Mouse (Mus musculus): Measurements from ENCODE around the gene Myo10. TPM values are rescaled to one million over a fixed set of nuclear protein-coding genes. Genes with fewer than 3 reads are reported as not detected.

Myo10 gene
- polyA plus RNA-seq, 1 experiment from 2014 or later, result 5.9 TPM

GRCm38 (mm10) chr15:25582055-25582454 lies 40.3 kb upstream of the Myo10 start:
- H3K27ac ChIP-seq (ENCODE audit: low read depth), result no peak overlapping the region
- H3K27me3 ChIP-seq (ENCODE audit: insufficient read depth, low read length), result no peaks in the 10 kb centered on the region
- H3K4me1 ChIP-seq (ENCODE audit: insufficient read depth), result no peaks in the 10 kb centered on the region; the same call in none of the 2 replicates
- ATAC-seq, result no peak
- H3K4me2 ChIP-seq (ENCODE audit: low read depth, low read length), result no peak overlapping the region
- no peaks in the 10 kb centered on the region for H3K9me3 ChIP-seq (ENCODE audit: low read length)
- no peak overlapping the region for H3K9ac ChIP-seq (replicated peaks)
- H3K4me3 ChIP-seq (ENCODE audit: low read depth, low read length), result no peak overlapping the region
- no peak for DNase-seq
- H3K36me3 ChIP-seq (replicated peaks; ENCODE audit: insufficient read depth, low read length), result no peaks in the 10 kb centered on the region
- no peak for TF ChIP-seq EP300 (IDR thresholded peaks at IDR 0.05; ENCODE audit: low read depth)
- TF ChIP-seq CTCF (IDR thresholded peaks at IDR 0.05; ENCODE audit: low read depth), result no peak
- 59% methylated on average over 6 of the region's 6 CpGs for WGBS (ENCODE audit: insufficient replicate concordance)

- H3K4me1 ChIP-seq (ENCODE audit: insufficient read depth), result no peaks in the 10 kb centered on the region; the same call in none of the 2 replicates
- ATAC-seq (peak; percentile 64), DNase-seq (no peak)
- H3K27ac ChIP-seq (ENCODE audit: low read depth), result no peak overlapping the region
- TF ChIP-seq CTCF (IDR thresholded peaks at IDR 0.05; ENCODE audit: low read depth) (no peak), EP300 (IDR thresholded peaks at IDR 0.05; ENCODE audit: low read depth) (no peak)
- H3K9ac ChIP-seq (replicated peaks), result no peak overlapping the region
- no peak overlapping the region for H3K4me3 ChIP-seq (ENCODE audit: low read depth, low read length)
- no peak overlapping the region for H3K4me2 ChIP-seq (ENCODE audit: low read depth, low read length)
- H3K9me3 ChIP-seq (ENCODE audit: low read length), result no peaks in the 10 kb centered on the region
- H3K27me3 ChIP-seq (ENCODE audit: insufficient read depth, low read length), result no peaks in the 10 kb centered on the region
- no peaks in the 10 kb centered on the region for H3K36me3 ChIP-seq (replicated peaks; ENCODE audit: insufficient read depth, low read length)
- 87% methylated on average over 8 of the region's 8 CpGs for WGBS (ENCODE audit: insufficient replicate concordance)
Observed at GRCm38 (mm10) chr15:25583361-25583760, 39.0 kb upstream of the Myo10 start.

- no peak for ATAC-seq
- Histone ChIP-seq H3K4me3 (ENCODE audit: low read depth, low read length) (no peak overlapping the region), H3K9ac (replicated peaks) (no peak overlapping the region), H3K9me3 (ENCODE audit: low read length) (no peaks in the 10 kb centered on the region), H3K4me2 (ENCODE audit: low read depth, low read length) (no peak overlapping the region), H3K36me3 (replicated peaks; ENCODE audit: insufficient read depth, low read length) (no peaks in the 10 kb centered on the region), H3K27me3 (ENCODE audit: insufficient read depth, low read length) (no peaks in the 10 kb centered on the region), H3K4me1 (ENCODE audit: insufficient read depth) (peaks cover 4% of the 10 kb centered on the region; the same call in 1 of the 2 replicates), H3K27ac (ENCODE audit: low read depth) (no peak overlapping the region)
- WGBS (ENCODE audit: insufficient replicate concordance), result 67% methylated on average over 3 of the region's 3 CpGs
- no peak for DNase-seq
- TF ChIP-seq CTCF (IDR thresholded peaks at IDR 0.05; ENCODE audit: low read depth), result no peak
- no peak for TF ChIP-seq EP300 (IDR thresholded peaks at IDR 0.05; ENCODE audit: low read depth)
Observed at GRCm38 (mm10) chr15:25586828-25587227, 35.5 kb upstream of the Myo10 start.

- Histone ChIP-seq H3K27ac (ENCODE audit: low read depth) (no peak overlapping the region), H3K36me3 (replicated peaks; ENCODE audit: insufficient read depth, low read length) (no peaks in the 10 kb centered on the region), H3K4me3 (ENCODE audit: low read depth, low read length) (no peak overlapping the region), H3K4me2 (ENCODE audit: low read depth, low read length) (no peak overlapping the region), H3K27me3 (ENCODE audit: insufficient read depth, low read length) (no peaks in the 10 kb centered on the region), H3K9ac (replicated peaks) (no peak overlapping the region), H3K9me3 (ENCODE audit: low read length) (no peaks in the 10 kb centered on the region), H3K4me1 (ENCODE audit: insufficient read depth) (peaks cover 4% of the 10 kb centered on the region; the same call in 1 of the 2 replicates)
- WGBS (ENCODE audit: insufficient replicate concordance), result 80% methylated on average over 8 of the region's 8 CpGs
- no peak for ATAC-seq
- no peak for DNase-seq
- no peak for TF ChIP-seq CTCF (IDR thresholded peaks at IDR 0.05; ENCODE audit: low read depth)
- no peak for TF ChIP-seq EP300 (IDR thresholded peaks at IDR 0.05; ENCODE audit: low read depth)
Observed at GRCm38 (mm10) chr15:25587943-25588342, 34.4 kb upstream of the Myo10 start.

- 57% methylated on average over 11 of the region's 11 CpGs for WGBS (ENCODE audit: insufficient replicate concordance)
- ATAC-seq (peak; percentile 98), DNase-seq (peak; percentile 43)
- Histone ChIP-seq H3K27me3 (ENCODE audit: insufficient read depth, low read length) (no peaks in the 10 kb centered on the region), H3K27ac (ENCODE audit: low read depth) (peak overlapping the region; percentile 76), H3K4me3 (ENCODE audit: low read depth, low read length) (no peak overlapping the region), H3K9ac (replicated peaks) (no peak overlapping the region), H3K4me1 (ENCODE audit: insufficient read depth) (peaks cover 4% of the 10 kb centered on the region; the same call in 1 of the 2 replicates), H3K36me3 (replicated peaks; ENCODE audit: insufficient read depth, low read length) (no peaks in the 10 kb centered on the region), H3K4me2 (ENCODE audit: low read depth, low read length) (0 out of 2 replicates have a peak overlapping the region, but pooled peaks have one; percentile 3), H3K9me3 (ENCODE audit: low read length) (no peaks in the 10 kb centered on the region)
- TF ChIP-seq CTCF (IDR thresholded peaks at IDR 0.05; ENCODE audit: low read depth) (no peak), EP300 (IDR thresholded peaks at IDR 0.05; ENCODE audit: low read depth) (no peak)
Observed at GRCm38 (mm10) chr15:25589318-25589902, 32.9 kb upstream of the Myo10 start.

GRCm38 (mm10) chr15:25589916-25590315 lies 32.4 kb upstream of the Myo10 start:
- peak overlapping the region; percentile 76 for H3K27ac ChIP-seq (ENCODE audit: low read depth)
- no peak overlapping the region for H3K4me2 ChIP-seq (ENCODE audit: low read depth, low read length)
- DNase-seq (no peak), ATAC-seq (peak; percentile 11; the same call in 1 of the 2 replicates)
- TF ChIP-seq CTCF (IDR thresholded peaks at IDR 0.05; ENCODE audit: low read depth) (no peak), EP300 (IDR thresholded peaks at IDR 0.05; ENCODE audit: low read depth) (no peak)
- peaks cover 4% of the 10 kb centered on the region; the same call in 1 of the 2 replicates for H3K4me1 ChIP-seq (ENCODE audit: insufficient read depth)
- no peaks in the 10 kb centered on the region for H3K36me3 ChIP-seq (replicated peaks; ENCODE audit: insufficient read depth, low read length)
- no peak overlapping the region for H3K4me3 ChIP-seq (ENCODE audit: low read depth, low read length)
- H3K9me3 ChIP-seq (ENCODE audit: low read length), result no peaks in the 10 kb centered on the region
- no peak overlapping the region for H3K9ac ChIP-seq (replicated peaks)
- 63% methylated on average over 5 of the region's 5 CpGs for WGBS (ENCODE audit: insufficient replicate concordance)
- no peaks in the 10 kb centered on the region for H3K27me3 ChIP-seq (ENCODE audit: insufficient read depth, low read length)
